Mouse (Mus musculus) hindbrain, embryonic 16.5 days (tissue): ENCODE data around the gene Vti1a. TPM values are rescaled to one million over a fixed set of nuclear protein-coding genes. Genes with fewer than 3 reads are reported as not detected.

Source experiments
- ATAC-seq: fragments of 200-750 bp; cut with Nextera tagmentation; 2 replicates; pipeline ENCODE4 v1.8.0; 2017; ENCODE audit warnings: moderate TSS enrichment, moderate library complexity
- H3K27ac ChIP-seq: fragments of 300-500 bp; sonication (generic); 2 replicates; pipeline ENCODE4 v1.5.1; 2014; ENCODE audit warnings: low read depth, mild to moderate bottlenecking, control low read depth, low read length, moderate library complexity
- H3K27me3 ChIP-seq: fragments of 300-500 bp; sonication (generic); replicated peaks from 2 replicates; pipeline ENCODE4 v1.6.1; 2014; ENCODE audit warnings: low read length; ENCODE audit not compliant: control insufficient read depth, insufficient read depth
- H3K36me3 ChIP-seq: fragments of 300-500 bp; sonication (generic); 2 replicates; pipeline ENCODE4 v1.6.1; 2014; ENCODE audit warnings: mild to moderate bottlenecking, low read length, moderate library complexity, mixed read lengths; ENCODE audit not compliant: control insufficient read depth, insufficient read depth
- H3K4me1 ChIP-seq: fragments of 300-500 bp; sonication (generic); 2 replicates; pipeline ENCODE4 v1.6.1; 2014; ENCODE audit warnings: low read depth, low read length; ENCODE audit not compliant: control insufficient read depth, insufficient read depth
- H3K4me2 ChIP-seq: fragments of 300-500 bp; sonication (generic); 2 replicates; pipeline ENCODE4 v1.6.1; 2014; ENCODE audit warnings: mild to moderate bottlenecking, low read length, control low read depth, moderate library complexity
- H3K4me3 ChIP-seq: fragments of 300-500 bp; sonication (generic); 2 replicates; pipeline ENCODE4 v1.5.1; 2014; ENCODE audit warnings: mild to moderate bottlenecking, low read length, control low read depth, moderate library complexity
- H3K9ac ChIP-seq: fragments of 300-500 bp; sonication (generic); 2 replicates; pipeline ENCODE4 v1.6.1; 2014; ENCODE audit warnings: low read depth, mild to moderate bottlenecking, control low read depth, low read length, moderate library complexity
- H3K9me3 ChIP-seq: fragments of 300-500 bp; sonication (generic); 2 replicates; pipeline ENCODE4 v1.6.1; 2014; ENCODE audit warnings: mild to moderate bottlenecking, low read length, moderate library complexity; ENCODE audit not compliant: control insufficient read depth
- WGBS: fragments of 180-500 bp; shearing (Covaris S2); extraction: QIAGEN DNeasy Blood & Tissue Kit; methylation state at CpG from one replicate; pipeline ENCODE4 v1.1.7; 2014; 5-methylcytosine and 5-hydroxymethylcytosine counted together
- polyA plus RNA-seq: library from polyadenylated mRNA; unstranded; fragments of >200 nt; fragmentation: Nextera tagmentation; extraction: Ambion mirVana; gene quantifications from 2 replicates; pipeline ENCODE4 v1.2.1, GENCODE M21; 2015

The Vti1a gene
- polyA plus RNA-seq, 1 experiment from 2014 or later, result 37.1 TPM

GRCm38 (mm10) chr19:55525056-55525455 is 209.0 kb downstream of the Vti1a start:
- no peak for ATAC-seq
- no peaks in the 10 kb centered on the region for H3K27me3 ChIP-seq
- H3K9me3 ChIP-seq, result no peaks in the 10 kb centered on the region
- H3K4me3 ChIP-seq, result no peak overlapping the region
- 75% methylated on average over 3 of the region's 3 CpGs for WGBS
- H3K9ac ChIP-seq, result no peak overlapping the region
- H3K27ac ChIP-seq, result no peak overlapping the region
- H3K36me3 ChIP-seq, result no peaks in the 10 kb centered on the region
- H3K4me2 ChIP-seq, result no peak overlapping the region
- H3K4me1 ChIP-seq, result no peaks in the 10 kb centered on the region

GRCm38 (mm10) chr19:55526717-55527235 is 210.7 kb downstream of the Vti1a start:
- Histone ChIP-seq H3K36me3 (no peaks in the 10 kb centered on the region), H3K9me3 (no peaks in the 10 kb centered on the region), H3K4me1 (no peaks in the 10 kb centered on the region), H3K27me3 (no peaks in the 10 kb centered on the region), H3K4me3 (no peak overlapping the region), H3K9ac (no peak overlapping the region), H3K4me2 (no peak overlapping the region), H3K27ac (no peak overlapping the region)
- 46% methylated on average over 2 of the region's 2 CpGs for WGBS
- ATAC-seq, result no peak

- Histone ChIP-seq H3K27me3 (no peaks in the 10 kb centered on the region), H3K36me3 (no peaks in the 10 kb centered on the region), H3K4me3 (no peak overlapping the region), H3K4me2 (no peak overlapping the region), H3K9ac (no peak overlapping the region), H3K27ac (no peak overlapping the region), H3K9me3 (no peaks in the 10 kb centered on the region), H3K4me1 (no peaks in the 10 kb centered on the region)
- no peak for ATAC-seq
- 84% methylated on average over 3 of the region's 3 CpGs for WGBS
Observed at GRCm38 (mm10) chr19:55530041-55530440, 213.9 kb downstream of the Vti1a start.

- no peak overlapping the region for H3K9ac ChIP-seq
- H3K4me1 ChIP-seq, result no peaks in the 10 kb centered on the region
- H3K27ac ChIP-seq, result no peak overlapping the region
- no peaks in the 10 kb centered on the region for H3K27me3 ChIP-seq
- no peaks in the 10 kb centered on the region for H3K9me3 ChIP-seq
- no peaks in the 10 kb centered on the region for H3K36me3 ChIP-seq
- WGBS, result 92% methylated on average over 3 of the region's 3 CpGs
- ATAC-seq, result no peak
- no peak overlapping the region for H3K4me2 ChIP-seq
- H3K4me3 ChIP-seq, result no peak overlapping the region
Observed at GRCm38 (mm10) chr19:55532681-55533080, 216.6 kb downstream of the Vti1a start.

- 76% methylated on average over 7 of the region's 7 CpGs for WGBS
- Histone ChIP-seq H3K36me3 (no peaks in the 10 kb centered on the region), H3K27ac (no peak overlapping the region), H3K9ac (no peak overlapping the region), H3K4me2 (no peak overlapping the region), H3K4me1 (no peaks in the 10 kb centered on the region), H3K27me3 (no peaks in the 10 kb centered on the region), H3K4me3 (no peak overlapping the region), H3K9me3 (no peaks in the 10 kb centered on the region)
- no peak for ATAC-seq
Observed at GRCm38 (mm10) chr19:55536273-55536937, 220.3 kb downstream of the Vti1a start.

GRCm38 (mm10) chr19:55537691-55538090 is 221.6 kb downstream of the Vti1a start:
- no peaks in the 10 kb centered on the region for H3K4me1 ChIP-seq
- WGBS, result 24% methylated on average over 6 of the region's 6 CpGs
- no peak for ATAC-seq

GRCm38 (mm10) chr19:55541641-55542040 is 225.5 kb downstream of the Vti1a start:
- Histone ChIP-seq H3K36me3 (no peaks in the 10 kb centered on the region), H3K27me3 (0 out of 2 replicates have a peak, but pooled peaks cover 2% of the 10 kb centered on the region), H3K4me1 (0 out of 2 replicates have a peak, but pooled peaks cover 4% of the 10 kb centered on the region), H3K4me2 (no peak overlapping the region), H3K9me3 (no peaks in the 10 kb centered on the region), H3K4me3 (no peak overlapping the region), H3K9ac (no peak overlapping the region), H3K27ac (no peak overlapping the region)
- WGBS, result 79% methylated on average over 5 of the region's 5 CpGs
- no peak for ATAC-seq

More at GRCm38 (mm10) chr19:55537691-55538090, 221.6 kb downstream of the Vti1a start:
- no peak overlapping the region for H3K4me2 ChIP-seq
- H3K36me3 ChIP-seq, result no peaks in the 10 kb centered on the region
- H3K4me3 ChIP-seq, result no peak overlapping the region
- no peaks in the 10 kb centered on the region for H3K9me3 ChIP-seq
- H3K9ac ChIP-seq, result no peak overlapping the region
- H3K27ac ChIP-seq, result no peak overlapping the region
- H3K27me3 ChIP-seq, result 0 out of 2 replicates have a peak, but pooled peaks cover 2% of the 10 kb centered on the region

- 0 out of 2 replicates have a peak, but pooled peaks cover 4% of the 10 kb centered on the region for H3K4me1 ChIP-seq
- no peaks in the 10 kb centered on the region for H3K36me3 ChIP-seq
- no peak overlapping the region for H3K4me2 ChIP-seq
- H3K9ac ChIP-seq, result no peak overlapping the region
- H3K4me3 ChIP-seq, result no peak overlapping the region
- no peak for ATAC-seq
- no peak overlapping the region for H3K27ac ChIP-seq
- 87% methylated on average over 6 of the region's 6 CpGs for WGBS
- H3K27me3 ChIP-seq, result 0 out of 2 replicates have a peak, but pooled peaks cover 2% of the 10 kb centered on the region
- no peaks in the 10 kb centered on the region for H3K9me3 ChIP-seq
Observed at GRCm38 (mm10) chr19:55542461-55542860, 226.4 kb downstream of the Vti1a start.

GRCm38 (mm10) chr19:55543188-55543587 is 227.1 kb downstream of the Vti1a start:
- no peak overlapping the region for H3K9ac ChIP-seq
- no peak overlapping the region for H3K27ac ChIP-seq
- no peak for ATAC-seq
- H3K4me1 ChIP-seq, result 0 out of 2 replicates have a peak, but pooled peaks cover 4% of the 10 kb centered on the region
- no peaks in the 10 kb centered on the region for H3K36me3 ChIP-seq
- 54% methylated on average over 9 of the region's 9 CpGs for WGBS
- no peak overlapping the region for H3K4me2 ChIP-seq
- H3K4me3 ChIP-seq, result no peak overlapping the region
- H3K27me3 ChIP-seq, result 0 out of 2 replicates have a peak, but pooled peaks cover 2% of the 10 kb centered on the region
- H3K9me3 ChIP-seq, result no peaks in the 10 kb centered on the region
